Mouse (Mus musculus): Measurements from ENCODE around the gene Nfkb1. TPM values are rescaled to one million over a fixed set of nuclear protein-coding genes. Genes with fewer than 3 reads are reported as not detected.

The Nfkb1 gene
- polyA plus RNA-seq, 1 experiment: 45.0 TPM

DNA sequence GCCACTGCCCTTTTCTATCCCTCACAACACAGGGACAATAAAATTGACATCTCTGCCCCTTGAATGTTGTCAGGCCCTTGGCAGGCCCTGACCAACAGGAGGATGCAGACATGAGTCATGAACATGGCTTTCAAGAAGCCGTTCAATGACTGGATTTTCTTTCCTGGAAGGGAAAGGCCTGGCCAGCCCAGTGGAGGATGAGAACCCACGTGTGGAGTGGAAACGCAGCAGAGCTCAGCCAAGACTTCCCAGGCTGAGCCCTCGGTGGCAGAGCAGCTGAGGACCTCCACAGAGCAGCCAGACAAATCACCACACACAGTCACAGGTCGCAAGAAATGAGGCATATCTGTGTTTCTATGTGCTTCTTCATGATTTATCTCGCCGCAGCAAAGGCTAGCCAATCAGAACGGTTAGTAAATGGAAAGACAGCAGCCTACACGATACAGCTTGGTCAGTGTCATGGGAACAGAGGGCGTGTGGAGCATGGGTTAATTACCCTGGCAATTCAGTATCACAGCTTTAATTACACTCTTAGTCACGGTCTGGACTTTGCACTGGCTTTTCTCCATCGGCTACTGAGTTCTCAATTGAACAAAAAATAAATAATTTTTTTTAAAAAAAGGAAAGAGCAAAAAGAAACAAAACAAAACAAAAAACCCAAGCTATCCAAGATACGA lies 16.5 kb downstream of the Nfkb1 start:
- H3K79me2 ChIP-seq (ENCODE audit: control insufficient read depth, insufficient read depth): peaks cover 93% of the 10 kb centered on the region
- peaks cover 10% of the 10 kb centered on the region for H3K36me3 ChIP-seq (ENCODE audit: control insufficient read depth, insufficient read depth)
- TF ChIP-seq CTCF (IDR thresholded peaks at IDR 0.05; ENCODE audit: control insufficient read depth, insufficient read depth, insufficient read length): no peak
- TF ChIP-seq MAX (IDR thresholded peaks at IDR 0.05): peak; percentile 53
- peak; percentile 45 for TF ChIP-seq USF1 (IDR thresholded peaks at IDR 0.05; ENCODE audit: low read depth)
- TF ChIP-seq MYOG (IDR thresholded peaks at IDR 0.05; ENCODE audit: control insufficient read depth, extremely low read depth, insufficient read length): no peak
- TF ChIP-seq MYOD1 (IDR thresholded peaks at IDR 0.05; ENCODE audit: control insufficient read depth, insufficient read length, low read depth): no peak
- TF ChIP-seq FOSL1 (IDR thresholded peaks at IDR 0.05; ENCODE audit: insufficient read depth, low read length, poor library complexity, severe bottlenecking): peak; percentile 20
- no peak for TF ChIP-seq CEBPB (IDR thresholded peaks at IDR 0.05; ENCODE audit: low read depth)
- no peak overlapping the region for H3K4me3 ChIP-seq (ENCODE audit: insufficient read depth, poor library complexity, severe bottlenecking)
- peak overlapping the region; percentile 41 for H3ac ChIP-seq (ENCODE audit: control insufficient read depth, insufficient read length, low read depth)
- H3K27me3 ChIP-seq (ENCODE audit: control insufficient read depth, insufficient read depth, insufficient read length): no peaks in the 10 kb centered on the region
- H3K79me3 ChIP-seq (ENCODE audit: low read depth): peaks cover 76% of the 10 kb centered on the region

- Histone ChIP-seq H3K36me3 (ENCODE audit: control insufficient read depth, insufficient read depth) (peaks cover under 1% of the 10 kb centered on the region), H3K79me2 (ENCODE audit: control insufficient read depth, insufficient read depth) (peaks cover 93% of the 10 kb centered on the region), H3K27me3 (ENCODE audit: control insufficient read depth, insufficient read depth, insufficient read length) (no peaks in the 10 kb centered on the region), H3ac (ENCODE audit: control insufficient read depth, insufficient read length, low read depth) (no peak overlapping the region), H3K4me3 (ENCODE audit: insufficient read depth, poor library complexity, severe bottlenecking) (no peak overlapping the region), H3K79me3 (ENCODE audit: low read depth) (peaks cover 77% of the 10 kb centered on the region)
- TF ChIP-seq CEBPB (IDR thresholded peaks at IDR 0.05; ENCODE audit: low read depth) (no peak), FOSL1 (IDR thresholded peaks at IDR 0.05; ENCODE audit: insufficient read depth, low read length, poor library complexity, severe bottlenecking) (no peak), MYOD1 (IDR thresholded peaks at IDR 0.05; ENCODE audit: control insufficient read depth, insufficient read length, low read depth) (no peak), MAX (IDR thresholded peaks at IDR 0.05) (no peak), CTCF (IDR thresholded peaks at IDR 0.05; ENCODE audit: control insufficient read depth, insufficient read depth, insufficient read length) (no peak), USF1 (IDR thresholded peaks at IDR 0.05; ENCODE audit: low read depth) (no peak), MYOG (IDR thresholded peaks at IDR 0.05; ENCODE audit: control insufficient read depth, extremely low read depth, insufficient read length) (no peak)
Measured at GRCm38 (mm10) chr3:135673695-135674094, 17.7 kb downstream of the Nfkb1 start.

DNA sequence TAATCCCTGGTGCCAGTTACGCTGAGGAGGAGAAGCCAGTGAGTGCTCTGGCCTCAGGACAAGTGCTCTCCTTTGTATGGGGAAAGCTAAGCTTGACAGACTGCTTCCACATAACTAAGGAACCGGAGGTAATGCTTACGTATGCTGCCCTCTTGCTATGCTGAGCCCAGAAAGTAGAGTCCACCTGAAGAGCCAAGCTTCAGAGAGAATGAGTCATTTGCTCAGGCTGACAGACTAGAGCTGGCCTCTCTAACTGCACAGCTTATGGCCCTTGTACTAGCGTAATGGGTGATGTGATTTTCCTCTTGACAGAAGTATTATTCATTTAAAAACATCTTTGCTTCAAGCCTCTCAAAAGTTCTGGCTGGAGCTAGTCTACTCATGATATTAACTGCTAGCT lies 18.3 kb downstream of the Nfkb1 start:
- Histone ChIP-seq H3K79me2 (ENCODE audit: control insufficient read depth, insufficient read depth) (peaks cover 93% of the 10 kb centered on the region), H3K79me3 (ENCODE audit: low read depth) (peaks cover 75% of the 10 kb centered on the region), H3ac (ENCODE audit: control insufficient read depth, insufficient read length, low read depth) (no peak overlapping the region), H3K27me3 (ENCODE audit: control insufficient read depth, insufficient read depth, insufficient read length) (no peaks in the 10 kb centered on the region), H3K36me3 (ENCODE audit: control insufficient read depth, insufficient read depth) (peaks cover 3% of the 10 kb centered on the region), H3K4me3 (ENCODE audit: insufficient read depth, poor library complexity, severe bottlenecking) (no peak overlapping the region)
- TF ChIP-seq CTCF (IDR thresholded peaks at IDR 0.05; ENCODE audit: control insufficient read depth, insufficient read depth, insufficient read length) (no peak), USF1 (IDR thresholded peaks at IDR 0.05; ENCODE audit: low read depth) (no peak), CEBPB (IDR thresholded peaks at IDR 0.05; ENCODE audit: low read depth) (no peak), MYOD1 (IDR thresholded peaks at IDR 0.05; ENCODE audit: control insufficient read depth, insufficient read length, low read depth) (no peak)

- TF ChIP-seq CEBPB (IDR thresholded peaks at IDR 0.05; ENCODE audit: low read depth) (no peak), FOSL1 (IDR thresholded peaks at IDR 0.05; ENCODE audit: insufficient read depth, low read length, poor library complexity, severe bottlenecking) (no peak), MYOD1 (IDR thresholded peaks at IDR 0.05; ENCODE audit: control insufficient read depth, insufficient read length, low read depth) (no peak), MYOG (IDR thresholded peaks at IDR 0.05; ENCODE audit: control insufficient read depth, extremely low read depth, insufficient read length) (no peak), MAX (IDR thresholded peaks at IDR 0.05) (no peak), CTCF (IDR thresholded peaks at IDR 0.05; ENCODE audit: control insufficient read depth, insufficient read depth, insufficient read length) (no peak), USF1 (IDR thresholded peaks at IDR 0.05; ENCODE audit: low read depth) (no peak)
- Histone ChIP-seq H3K36me3 (ENCODE audit: control insufficient read depth, insufficient read depth) (peaks cover 12% of the 10 kb centered on the region), H3K27me3 (ENCODE audit: control insufficient read depth, insufficient read depth, insufficient read length) (no peaks in the 10 kb centered on the region), H3ac (ENCODE audit: control insufficient read depth, insufficient read length, low read depth) (no peak overlapping the region), H3K79me2 (ENCODE audit: control insufficient read depth, insufficient read depth) (peaks cover 92% of the 10 kb centered on the region), H3K4me3 (ENCODE audit: insufficient read depth, poor library complexity, severe bottlenecking) (no peak overlapping the region), H3K79me3 (ENCODE audit: low read depth) (peaks cover 66% of the 10 kb centered on the region)
Measured at GRCm38 (mm10) chr3:135672135-135672534, 19.2 kb downstream of the Nfkb1 start.

- TF ChIP-seq MAX (IDR thresholded peaks at IDR 0.05): no peak
- peak; percentile 88 for TF ChIP-seq MYOD1 (IDR thresholded peaks at IDR 0.05; ENCODE audit: control insufficient read depth, insufficient read length, low read depth)
- TF ChIP-seq FOSL1 (IDR thresholded peaks at IDR 0.05; ENCODE audit: insufficient read depth, low read length, poor library complexity, severe bottlenecking): no peak
- TF ChIP-seq MYOG (IDR thresholded peaks at IDR 0.05; ENCODE audit: control insufficient read depth, extremely low read depth, insufficient read length): no peak
- no peak for TF ChIP-seq USF1 (IDR thresholded peaks at IDR 0.05; ENCODE audit: low read depth)
- TF ChIP-seq CEBPB (IDR thresholded peaks at IDR 0.05; ENCODE audit: low read depth): peak; percentile 58
- TF ChIP-seq CTCF (IDR thresholded peaks at IDR 0.05; ENCODE audit: control insufficient read depth, insufficient read depth, insufficient read length): no peak
- Histone ChIP-seq H3K79me2 (ENCODE audit: control insufficient read depth, insufficient read depth) (peaks cover 80% of the 10 kb centered on the region), H3K27me3 (ENCODE audit: control insufficient read depth, insufficient read depth, insufficient read length) (no peaks in the 10 kb centered on the region), H3K4me3 (ENCODE audit: insufficient read depth, poor library complexity, severe bottlenecking) (no peak overlapping the region), H3K36me3 (ENCODE audit: control insufficient read depth, insufficient read depth) (peaks cover 24% of the 10 kb centered on the region), H3ac (ENCODE audit: control insufficient read depth, insufficient read length, low read depth) (no peak overlapping the region), H3K79me3 (ENCODE audit: low read depth) (peaks cover 55% of the 10 kb centered on the region)
Measured at GRCm38 (mm10) chr3:135670869-135671268, 20.5 kb downstream of the Nfkb1 start.

Data from C2C12 (cell line).